10 mouse cellular contexts compared by ENCODE assay signal in genomic region chr8:107411391-107411790, GRCm38 (mm10). TPM values are rescaled to one million over a fixed set of nuclear protein-coding genes. Genes with fewer than 3 reads are reported as not detected.
DNase-seq lines count a peak whose midpoint lies in the region; ATAC-seq and TF ChIP-seq lines count a peak whose summit lies in the region.
"Had no signal": no experiment of that assay in that cellular context is flagged by ENCODE, and none has a peak within 500 bp of the region (broad histone marks: within the 10 kb centered on the region; RNA-seq: fewer than 3 reads in every experiment).

No protein-coding gene starts in this region.

- no peaks in the 10 kb centered on the region for H3K9me3 ChIP-seq in liver, embryonic 12.5 days (replicated peaks)
- no peaks in the 10 kb centered on the region for H3K9me3 ChIP-seq in embryonic facial prominence, embryonic 14.5 days (ENCODE audit: control insufficient read depth, low read length)
- no peaks in the 10 kb centered on the region for H3K9me3 ChIP-seq in midbrain, postnatal 0 days (ENCODE audit: low read length)
- H3K9me3 ChIP-seq: embryonic facial prominence, embryonic 15.5 days; limb, embryonic 15.5 days had no signal

- TF ChIP-seq POLR2A in liver, adult 2 months (IDR thresholded peaks at IDR 0.05; ENCODE audit: extremely low read depth, insufficient read depth, low read length): no peak

- no peak overlapping the region for H3K9ac ChIP-seq in liver, adult 2 months (ENCODE audit: low read depth, low read length)
- no peak overlapping the region for H3K9ac ChIP-seq in liver, embryonic 12.5 days
- no peak overlapping the region; the same call in 1 of the 2 replicates for H3K9ac ChIP-seq in embryonic facial prominence, embryonic 14.5 days (ENCODE audit: low read depth, low read length)
- H3K9ac ChIP-seq in midbrain, postnatal 0 days (replicated peaks; ENCODE audit: low read length, poor library complexity, severe bottlenecking): no peak overlapping the region
- H3K9ac ChIP-seq: embryonic facial prominence, embryonic 15.5 days; limb, embryonic 15.5 days had no signal

- peak; percentile 50 for DNase-seq in liver, adult 2 months (ENCODE audit: extremely low read depth, low read depth, low spot score)
- DNase-seq in MN1 (ENCODE audit: low spot score): peak; percentile 71
- DNase-seq in embryonic facial prominence, embryonic 14.5 days (ENCODE audit: low spot score): peak; percentile 4
- peak; percentile 42 for DNase-seq in midbrain, postnatal 0 days (ENCODE audit: low spot score)
- DNase-seq in left cerebral cortex, adult 8-10 months (ENCODE audit: low spot score in 2 of 2): no peak
- no peak for DNase-seq in frontal cortex, postnatal 14 days (ENCODE audit: low spot score in 2 of 2)
- no peak for DNase-seq in left cerebral cortex, postnatal 36 days (ENCODE audit: low spot score in 2 of 2)

- H3K27ac ChIP-seq in liver, adult 2 months (replicated peaks; ENCODE audit: insufficient read depth, low read depth, low read length): no peak overlapping the region
- no peak overlapping the region for H3K27ac ChIP-seq in liver, embryonic 12.5 days
- no peak overlapping the region for H3K27ac ChIP-seq in embryonic facial prominence, embryonic 14.5 days (replicated peaks; ENCODE audit: low read depth, low read length)
- H3K27ac ChIP-seq in midbrain, postnatal 0 days (ENCODE audit: low read depth, low read length): no peak overlapping the region
- H3K27ac ChIP-seq: embryonic facial prominence, embryonic 15.5 days; limb, embryonic 15.5 days had no signal

- 50% methylated on average over 4 of the region's 4 CpGs for WGBS in liver, adult 2 months
- 65% methylated on average over 4 of the region's 4 CpGs for WGBS in liver, embryonic 12.5 days (ENCODE audit: insufficient replicate concordance)
- WGBS in embryonic facial prominence, embryonic 14.5 days: 69% methylated on average over 4 of the region's 4 CpGs
- 78% methylated on average over 4 of the region's 4 CpGs for WGBS in midbrain, postnatal 0 days

- H3K27me3 ChIP-seq in liver, adult 2 months (ENCODE audit: control insufficient read depth, insufficient read depth, low read length): no peaks in the 10 kb centered on the region
- H3K27me3 ChIP-seq in liver, embryonic 12.5 days (replicated peaks): no peaks in the 10 kb centered on the region
- H3K27me3 ChIP-seq in embryonic facial prominence, embryonic 14.5 days (replicated peaks; ENCODE audit: control insufficient read depth, insufficient read depth, low read length): no peaks in the 10 kb centered on the region
- no peaks in the 10 kb centered on the region for H3K27me3 ChIP-seq in midbrain, postnatal 0 days (ENCODE audit: insufficient read depth, low read length)
- H3K27me3 ChIP-seq: embryonic facial prominence, embryonic 15.5 days; limb, embryonic 15.5 days had no signal

- peak; percentile 37 for TF ChIP-seq CTCF in liver, adult 2 months (IDR thresholded peaks at IDR 0.05; ENCODE audit: low read depth, low read length)
- peak; percentile 83 for TF ChIP-seq CTCF in midbrain, postnatal 0 days (IDR thresholded peaks at IDR 0.05)

- H3K79me2 ChIP-seq in liver, adult 2 months (ENCODE audit: control insufficient read depth, insufficient read depth, low read length): no peaks in the 10 kb centered on the region

- H3K4me1 ChIP-seq in liver, adult 2 months (ENCODE audit: control insufficient read depth, insufficient read depth, low read length): no peaks in the 10 kb centered on the region
- H3K4me1 ChIP-seq in liver, embryonic 12.5 days: no peaks in the 10 kb centered on the region
- no peaks in the 10 kb centered on the region for H3K4me1 ChIP-seq in embryonic facial prominence, embryonic 14.5 days (ENCODE audit: control insufficient read depth, insufficient read depth, low read length)
- no peaks in the 10 kb centered on the region for H3K4me1 ChIP-seq in midbrain, postnatal 0 days (ENCODE audit: insufficient read depth, low read length)
- H3K4me1 ChIP-seq: embryonic facial prominence, embryonic 15.5 days; limb, embryonic 15.5 days had no signal

- intact Hi-C loops in left cerebral cortex, postnatal 36 days (cut with DNase I): no loop called here

- no peak overlapping the region for H3K4me2 ChIP-seq in liver, embryonic 12.5 days
- H3K4me2 ChIP-seq in embryonic facial prominence, embryonic 14.5 days (ENCODE audit: low read depth, low read length): no peak overlapping the region
- no peak overlapping the region for H3K4me2 ChIP-seq in midbrain, postnatal 0 days (ENCODE audit: low read depth, low read length, poor library complexity, severe bottlenecking)
- H3K4me2 ChIP-seq: embryonic facial prominence, embryonic 15.5 days; limb, embryonic 15.5 days had no signal

- H3K4me3 ChIP-seq in liver, adult 2 months (ENCODE audit: insufficient read depth, low read depth, low read length): no peak overlapping the region
- no peak overlapping the region for H3K4me3 ChIP-seq in liver, embryonic 12.5 days
- H3K4me3 ChIP-seq in embryonic facial prominence, embryonic 14.5 days (ENCODE audit: low read depth, low read length): no peak overlapping the region
- H3K4me3 ChIP-seq in midbrain, postnatal 0 days (ENCODE audit: low read depth, low read length): no peak overlapping the region
- H3K4me3 ChIP-seq: embryonic facial prominence, embryonic 15.5 days; limb, embryonic 15.5 days had no signal

- ATAC-seq in liver, embryonic 12.5 days: no peak
- no peak for ATAC-seq in embryonic facial prominence, embryonic 14.5 days (ENCODE audit: low read depth)
- ATAC-seq in midbrain, postnatal 0 days (ENCODE audit: low FRiP score): no peak

- peaks cover 30% of the 10 kb centered on the region for H3K36me3 ChIP-seq in liver, adult 2 months (ENCODE audit: control insufficient read depth, insufficient read depth, low read length)
- peaks cover 92% of the 10 kb centered on the region for H3K36me3 ChIP-seq in liver, embryonic 12.5 days
- H3K36me3 ChIP-seq in embryonic facial prominence, embryonic 14.5 days (ENCODE audit: control insufficient read depth, insufficient read depth, low read length): peaks cover 79% of the 10 kb centered on the region
- peaks cover 64% of the 10 kb centered on the region for H3K36me3 ChIP-seq in midbrain, postnatal 0 days (ENCODE audit: insufficient read depth, low read length)

RNA-seq across cellular contexts. Expression of gene Nqo1, which starts 8.4 kb away (rescaled TPM):
- total RNA-seq in liver, adult 2 months (2014; rRNA removed): 20.0 and 20.6 TPM in 2 replicates
- 12.6 and 13.8 TPM in 2 replicates for polyA plus RNA-seq in liver, adult 2 months (2012; rRNA removed)
- polyA plus RNA-seq in liver, embryonic 12.5 days (2016; fragmentation: Nextera tagmentation; extraction: Ambion mirVana): 16.5 and 17.2 TPM in 2 replicates
- 17.9 and 19.7 TPM in 2 replicates for polyA plus RNA-seq in embryonic facial prominence, embryonic 14.5 days (2014; fragmentation: Nextera tagmentation; extraction: Ambion mirVana)
- total RNA-seq in midbrain, postnatal 0 days (2014; rRNA removed): 10.5 and 12.5 TPM in 2 replicates
- 12.8 and 15.7 TPM in 2 replicates for polyA plus RNA-seq in midbrain, postnatal 0 days (2015; fragmentation: Nextera tagmentation; extraction: Ambion mirVana)
- 1 to 10 TPM; 5.2 to 7.8 (median 6.7) TPM for total RNA-seq in left cerebral cortex, adult 8-10 months (2022)
- 1 to 10 TPM; 5.1 to 5.4 TPM for total RNA-seq in left cerebral cortex, postnatal 36 days (2021)

RNA-seq across cellular contexts. Expression of gene Nob1, which starts 13.5 kb away (rescaled TPM):
- 2.4 and 2.8 TPM in 2 replicates for total RNA-seq in liver, adult 2 months (2014; rRNA removed)
- 11.2 and 14.3 TPM in 2 replicates for polyA plus RNA-seq in liver, adult 2 months (2012; rRNA removed)
- 63.7 and 68.9 TPM in 2 replicates for polyA plus RNA-seq in liver, embryonic 12.5 days (2016; fragmentation: Nextera tagmentation; extraction: Ambion mirVana)
- polyA plus RNA-seq in embryonic facial prominence, embryonic 14.5 days (2014; fragmentation: Nextera tagmentation; extraction: Ambion mirVana): 42.7 and 42.8 TPM in 2 replicates
- 19.5 and 22.0 TPM in 2 replicates for total RNA-seq in midbrain, postnatal 0 days (2014; rRNA removed)
- 47.3 and 52.7 TPM in 2 replicates for polyA plus RNA-seq in midbrain, postnatal 0 days (2015; fragmentation: Nextera tagmentation; extraction: Ambion mirVana)
- total RNA-seq in left cerebral cortex, adult 8-10 months (2022): 10 to 100 TPM; 34.9 to 38.7 (median 36.6) TPM
- total RNA-seq in left cerebral cortex, postnatal 36 days (2021): 10 to 100 TPM; 35.7 to 36.2 TPM

RNA-seq across cellular contexts. Expression of gene Wwp2, which starts 24.8 kb away (rescaled TPM):
- 11.8 and 14.4 TPM in 2 replicates for total RNA-seq in liver, adult 2 months (2014; rRNA removed)
- polyA plus RNA-seq in liver, adult 2 months (2012; rRNA removed): 13.0 and 15.0 TPM in 2 replicates
- polyA plus RNA-seq in liver, embryonic 12.5 days (2016; fragmentation: Nextera tagmentation; extraction: Ambion mirVana): 37.9 and 39.0 TPM in 2 replicates
- polyA plus RNA-seq in embryonic facial prominence, embryonic 14.5 days (2014; fragmentation: Nextera tagmentation; extraction: Ambion mirVana): 77.8 and 112 TPM in 2 replicates
- total RNA-seq in midbrain, postnatal 0 days (2014; rRNA removed): 41.7 and 44.2 TPM in 2 replicates
- 34.7 and 36.2 TPM in 2 replicates for polyA plus RNA-seq in midbrain, postnatal 0 days (2015; fragmentation: Nextera tagmentation; extraction: Ambion mirVana)
- 10 to 100 TPM; 43.6 to 51.3 (median 44.5) TPM for total RNA-seq in left cerebral cortex, adult 8-10 months (2022)
- 10 to 100 TPM; 37.6 to 40.5 TPM for total RNA-seq in left cerebral cortex, postnatal 36 days (2021)

Comparison
In these comparisons a context has a peak if more than half of its experiments do, and no peak if none do; other contexts are left out.
1. DNase-seq: peak in liver, adult 2 months (single experiment), MN1 (single experiment), embryonic facial prominence, embryonic 14.5 days (single experiment) and midbrain, postnatal 0 days (single experiment); none in left cerebral cortex, adult 8-10 months (0 of 2), frontal cortex, postnatal 14 days (0 of 2) and left cerebral cortex, postnatal 36 days (0 of 2).